Mouse (Mus musculus): ENCODE data around the gene Cyth1.

The Cyth1 gene

GRCm38 (mm10) chr11:118253447-118254158 lies 5.2 kb upstream of the Cyth1 start:
- DNase-seq, result peak in 1 of 2 experiments; percentile 23

GRCm38 (mm10) chr11:118249012-118249383 lies 606 bp upstream of the Cyth1 start:
- DNase-seq, result no peak

DNA sequence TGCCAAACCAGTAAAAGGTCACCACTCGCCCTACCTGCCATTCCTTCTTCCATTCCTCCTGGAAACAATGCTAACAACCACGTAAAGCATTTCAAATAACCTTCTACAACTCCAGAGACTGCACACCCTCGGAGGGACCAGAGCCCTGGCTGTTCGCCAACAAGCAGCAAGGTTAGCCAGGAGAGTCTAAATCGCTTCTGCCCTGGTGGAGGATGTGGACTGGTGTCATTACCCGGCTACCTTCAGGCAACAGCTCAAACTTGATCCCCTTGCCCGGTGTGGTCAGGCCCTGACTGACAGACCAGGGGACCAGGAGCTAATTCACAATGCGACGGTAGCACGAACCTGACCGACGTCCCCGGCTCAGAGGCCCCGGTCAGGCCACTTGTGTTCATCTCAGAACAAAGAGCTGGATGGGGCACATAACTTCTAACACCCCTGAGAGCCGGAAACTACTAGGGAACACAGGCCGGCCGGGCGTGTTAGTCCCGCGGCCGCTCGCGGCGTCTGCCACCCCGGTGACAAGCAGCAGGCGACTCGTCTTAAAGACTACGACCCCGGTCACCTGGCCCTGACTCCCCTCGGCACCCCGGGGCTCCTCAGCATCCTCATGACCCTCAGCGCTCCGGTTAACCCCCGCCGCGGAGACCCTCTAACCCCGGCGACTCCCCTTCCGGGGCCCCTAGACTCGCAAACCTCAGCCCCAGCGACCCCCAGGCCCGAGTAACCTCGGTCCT lies 865 bp downstream of the Cyth1 start:
- DNase-seq, result peak; percentile 72 to 83

- DNase-seq, result peak in 1 of 2 experiments; percentile 20
Measured at GRCm38 (mm10) chr11:118246724-118247123, 1.7 kb downstream of the Cyth1 start.

DNA sequence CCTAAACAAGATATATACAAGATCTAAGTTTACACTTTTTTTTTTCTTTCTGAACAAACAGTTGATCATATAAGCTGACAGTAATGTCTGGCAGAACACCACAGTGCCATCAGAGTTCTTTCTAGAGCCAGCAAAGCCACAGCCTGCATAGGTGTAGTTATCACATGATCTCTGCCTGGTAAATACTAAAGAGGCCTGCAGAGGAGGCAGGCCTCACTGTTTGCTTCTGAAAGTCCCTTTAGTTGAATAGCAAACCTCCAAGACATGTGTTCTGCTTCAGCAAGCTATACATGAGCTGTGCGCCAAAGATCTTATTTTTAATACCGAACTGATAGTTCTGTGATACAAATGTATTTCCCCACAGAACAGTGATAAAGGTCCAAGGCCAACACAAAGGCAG lies 3.3 kb downstream of the Cyth1 start:
- no peak for DNase-seq

DNA sequence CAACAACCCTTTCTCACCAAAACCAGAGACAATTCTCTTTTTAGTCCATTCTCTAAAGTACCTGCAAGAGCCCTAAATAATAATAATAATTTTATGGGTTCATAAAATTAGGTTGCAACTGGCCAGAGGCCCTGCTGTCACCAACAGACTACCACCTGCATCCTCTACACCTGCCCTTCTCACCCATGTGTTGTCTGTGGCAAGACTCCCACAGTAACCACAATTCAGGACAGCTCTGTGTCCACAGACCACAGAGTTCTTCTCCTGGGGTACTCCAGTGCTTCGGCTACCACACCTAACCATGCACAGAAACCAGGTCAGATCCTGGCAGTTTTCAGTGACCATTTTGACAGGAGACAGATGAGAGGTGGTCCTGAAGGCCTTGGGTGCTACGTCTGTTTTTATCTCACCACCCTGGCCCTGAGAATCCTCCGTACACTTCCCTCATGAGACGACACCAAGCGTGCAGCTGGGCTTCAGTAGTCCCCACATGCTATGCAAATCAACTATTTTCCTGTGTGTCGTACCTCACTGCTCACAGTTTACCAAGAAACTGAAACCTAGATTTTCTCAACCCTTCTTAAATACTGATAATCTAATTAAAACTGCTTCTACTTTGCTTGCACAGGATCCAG lies 4.6 kb downstream of the Cyth1 start:
- DNase-seq, result no peak

DNA sequence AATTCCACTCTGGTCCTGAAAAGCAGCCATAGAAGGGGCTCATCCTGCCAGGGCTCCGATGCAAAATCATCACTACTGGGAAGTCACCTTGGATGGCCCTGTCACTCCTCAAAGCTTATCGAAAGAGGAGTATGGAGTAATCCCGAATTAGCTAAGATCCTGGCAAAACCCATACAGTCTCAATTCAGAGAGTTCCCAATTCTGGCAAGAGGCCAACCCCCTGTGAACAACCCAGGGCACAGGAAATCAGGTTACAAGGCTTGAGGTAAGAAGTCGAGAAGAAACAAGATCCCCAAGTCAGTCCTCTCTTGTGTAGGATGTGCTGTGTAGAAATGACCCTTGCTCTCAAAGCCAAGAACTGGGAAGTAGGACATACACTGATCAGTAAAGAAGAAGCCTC lies 5.9 kb downstream of the Cyth1 start:
- DNase-seq, result peak in 1 of 2 experiments; percentile 22

DNA sequence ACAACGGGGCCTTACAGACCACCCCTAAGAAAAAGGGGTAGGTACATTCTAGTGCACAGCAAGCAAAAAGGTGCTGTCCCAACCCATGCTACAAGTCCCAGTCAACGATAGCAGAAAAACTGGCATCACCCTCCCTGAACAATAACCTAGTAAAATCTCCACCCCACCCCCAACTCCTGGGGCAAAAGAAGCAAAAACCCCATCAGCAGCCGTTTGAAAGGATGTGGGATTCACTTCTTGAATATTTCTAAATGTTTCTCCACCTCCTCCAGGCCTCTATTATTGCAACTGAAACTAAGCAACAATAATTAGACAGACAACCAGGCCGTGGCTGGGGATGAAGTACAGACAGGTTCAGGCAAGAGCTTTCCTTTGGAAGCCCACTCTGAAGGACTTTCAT lies 8.0 kb downstream of the Cyth1 start:
- no peak for DNase-seq

DNA sequence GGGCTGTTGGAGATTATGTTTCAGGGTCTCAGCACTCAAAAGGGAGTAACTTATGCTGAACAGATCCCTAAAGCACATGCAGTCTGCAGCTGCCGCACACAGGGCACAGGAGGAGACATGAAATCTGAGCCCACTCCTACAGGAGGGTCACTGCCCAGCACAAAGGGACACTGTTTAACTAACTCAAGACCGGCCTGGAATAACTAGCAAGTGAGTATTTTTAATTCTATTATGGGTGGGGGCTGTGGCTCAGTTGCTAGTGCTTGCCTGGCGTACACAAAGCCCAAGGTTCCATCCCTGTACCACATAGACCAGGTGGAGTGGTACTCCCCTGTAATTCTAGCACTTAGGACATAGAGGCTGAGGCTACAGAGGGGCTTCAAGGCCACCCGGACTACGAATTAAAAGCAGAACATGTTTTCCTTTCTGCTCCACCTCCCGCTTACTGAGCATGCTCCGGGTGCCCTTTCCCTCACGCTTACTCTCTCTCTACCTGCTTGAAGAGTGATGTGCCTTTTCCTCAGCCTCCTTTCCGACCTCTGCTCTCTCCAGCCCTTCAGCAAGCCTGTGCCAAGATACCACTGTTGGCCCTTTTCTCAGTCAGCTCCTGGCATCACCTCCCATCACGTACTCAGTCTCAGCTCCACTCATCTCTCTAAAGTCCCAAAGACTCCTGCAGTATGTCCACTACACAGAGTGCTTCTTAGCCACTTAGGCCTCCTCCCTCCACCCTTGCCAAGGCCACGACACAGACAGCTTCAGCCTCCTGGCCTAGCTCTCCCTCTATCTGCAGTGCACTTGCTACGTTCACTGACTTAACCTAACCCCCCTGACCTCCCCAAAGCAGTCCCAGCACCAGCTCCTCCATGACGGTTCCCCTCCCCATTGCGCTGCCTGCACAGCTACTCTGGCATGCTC lies 8.9 kb downstream of the Cyth1 start:
- DNase-seq, result peak; percentile 28 to 54

- DNase-seq, result peak; percentile 36 to 53
Measured at GRCm38 (mm10) chr11:118236520-118237190, 11.7 kb downstream of the Cyth1 start.

DNA sequence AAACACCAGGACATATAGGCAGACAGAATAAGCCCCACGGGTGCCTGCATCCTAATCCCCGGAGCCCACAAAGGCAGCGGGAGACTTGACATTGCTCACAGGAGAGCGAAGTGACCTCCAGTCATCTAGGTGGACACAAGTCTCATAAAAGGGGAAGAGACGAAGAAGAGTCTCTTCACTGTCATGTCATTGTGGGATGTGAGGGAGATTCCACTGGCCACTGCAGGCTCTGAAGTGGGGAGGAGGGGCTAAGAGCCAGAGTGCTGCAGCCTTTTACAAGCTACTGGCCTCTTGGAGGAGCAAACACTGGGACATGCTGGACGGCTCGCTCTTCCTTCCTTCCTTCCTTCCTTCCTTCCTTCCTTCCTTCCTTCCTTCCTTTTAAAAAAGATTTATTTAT lies 13.5 kb downstream of the Cyth1 start:
- DNase-seq, result no peak

GRCm38 (mm10) chr11:118234500-118234899 lies 13.9 kb downstream of the Cyth1 start:
- DNase-seq, result no peak

DNA sequence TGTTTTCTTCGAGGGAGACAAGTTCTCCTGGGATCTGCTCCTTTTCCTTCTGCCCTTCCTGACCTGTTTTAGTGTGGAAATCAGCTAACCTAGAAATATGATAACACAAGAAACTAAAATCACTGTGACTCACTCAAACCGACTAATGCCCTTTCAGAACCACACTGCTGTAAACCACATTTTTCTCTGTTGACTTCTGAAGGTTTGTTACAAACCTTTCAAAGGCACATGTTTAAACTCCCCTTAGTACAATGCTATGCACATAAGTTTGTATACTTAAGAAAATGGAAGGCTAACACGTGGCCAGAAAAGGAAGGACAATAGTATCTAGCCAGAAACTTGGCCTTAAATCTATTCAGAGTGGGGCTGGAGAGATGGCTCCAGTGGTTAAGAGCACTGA lies 14.5 kb downstream of the Cyth1 start:
- no peak for DNase-seq

GRCm38 (mm10) chr11:118232314-118232831 lies 16.0 kb downstream of the Cyth1 start:
- DNase-seq, result peak; percentile 55 to 69

GRCm38 (mm10) chr11:118229941-118230340 lies 18.5 kb downstream of the Cyth1 start:
- no peak for DNase-seq

DNA sequence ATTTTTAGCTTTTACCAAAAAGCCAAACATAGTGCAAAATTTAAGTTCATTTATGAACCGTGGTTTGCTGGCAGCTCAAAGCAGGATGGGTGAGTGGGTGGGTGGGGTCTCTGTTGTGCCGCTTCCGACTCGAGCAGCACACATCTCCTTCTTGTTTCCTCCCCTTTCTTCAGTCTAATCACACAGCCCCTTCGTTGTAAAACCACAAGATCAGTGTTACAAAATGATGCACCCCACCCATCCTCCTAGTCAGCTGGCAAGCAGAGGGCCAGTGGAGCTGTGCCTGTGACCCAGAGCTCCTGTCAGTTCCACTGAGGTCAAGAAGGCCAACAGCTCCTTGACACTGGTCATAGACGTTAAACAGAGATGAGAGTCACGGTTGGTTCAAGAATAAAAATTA lies 20.7 kb downstream of the Cyth1 start:
- DNase-seq, result no peak

DNA sequence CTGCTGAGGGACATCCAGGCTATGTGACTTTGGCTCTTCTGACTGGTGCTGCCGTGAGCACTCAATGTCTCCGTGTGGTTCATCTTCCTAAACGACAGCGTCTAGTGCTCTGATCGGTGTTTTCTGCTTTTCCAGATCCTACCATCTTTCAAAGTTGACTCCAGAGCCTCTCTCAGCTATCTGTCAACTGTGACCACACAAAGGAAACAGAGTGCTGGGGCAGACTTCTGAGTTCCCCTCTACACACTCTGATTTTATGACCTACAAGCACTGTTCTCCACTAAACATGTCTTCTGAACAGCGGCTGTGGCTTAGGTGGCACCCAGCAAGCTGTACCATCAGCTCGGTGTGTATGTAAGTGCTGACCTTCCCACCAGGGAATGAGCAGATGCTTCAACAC lies 21.5 kb downstream of the Cyth1 start:
- DNase-seq, result no peak

DNA sequence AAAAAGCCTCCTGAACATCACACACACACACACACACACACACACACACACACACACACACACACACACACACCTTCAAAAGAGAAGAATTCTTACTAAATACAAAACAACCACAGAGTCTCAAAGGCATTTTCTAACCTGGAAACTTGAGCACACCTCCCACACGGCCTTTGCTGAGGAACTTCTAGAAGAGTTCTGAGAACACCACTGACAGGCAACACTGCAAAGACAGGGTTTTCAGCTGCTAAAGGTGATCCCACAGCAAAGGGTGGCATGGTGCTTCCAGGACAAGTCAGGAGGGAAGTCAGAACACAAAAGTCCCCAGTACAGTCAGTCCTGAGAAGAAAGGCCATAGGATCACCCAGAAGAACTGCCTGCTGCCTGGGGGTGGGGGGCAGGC lies 22.5 kb downstream of the Cyth1 start:
- DNase-seq, result no peak

GRCm38 (mm10) chr11:118225056-118225836 lies 23.1 kb downstream of the Cyth1 start:
- no peak for DNase-seq

DNA sequence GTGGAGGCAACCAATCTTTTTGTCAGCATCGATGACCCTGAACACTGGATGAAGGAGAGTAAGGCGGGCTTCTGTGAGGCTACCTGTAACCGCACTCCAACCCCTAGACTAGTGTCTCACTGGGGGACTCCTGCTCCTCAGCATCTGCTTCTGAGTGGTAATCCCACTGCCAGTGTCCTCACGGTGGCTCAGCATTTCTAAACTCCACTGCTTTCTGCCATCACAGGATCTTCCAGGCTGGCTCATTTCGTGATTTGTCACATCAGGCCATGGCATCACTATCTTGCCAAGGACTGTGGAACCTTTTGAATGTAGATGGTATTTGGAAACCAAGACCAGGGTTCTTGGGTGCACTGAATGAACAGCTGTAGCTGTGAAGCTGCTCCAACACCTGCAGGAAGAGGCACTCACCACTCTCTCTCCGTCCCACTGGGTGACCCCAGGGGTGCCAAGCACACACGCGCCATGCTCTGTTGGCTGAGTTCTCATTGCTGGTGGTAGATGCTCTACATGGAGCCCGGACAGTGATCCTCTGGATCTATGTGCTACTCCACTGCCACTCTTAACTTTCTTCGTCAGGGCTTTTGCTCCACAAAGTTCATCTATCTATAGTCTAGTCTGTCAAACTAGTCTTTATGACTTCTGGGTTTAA lies 24.9 kb downstream of the Cyth1 start:
- no peak for DNase-seq

DNA sequence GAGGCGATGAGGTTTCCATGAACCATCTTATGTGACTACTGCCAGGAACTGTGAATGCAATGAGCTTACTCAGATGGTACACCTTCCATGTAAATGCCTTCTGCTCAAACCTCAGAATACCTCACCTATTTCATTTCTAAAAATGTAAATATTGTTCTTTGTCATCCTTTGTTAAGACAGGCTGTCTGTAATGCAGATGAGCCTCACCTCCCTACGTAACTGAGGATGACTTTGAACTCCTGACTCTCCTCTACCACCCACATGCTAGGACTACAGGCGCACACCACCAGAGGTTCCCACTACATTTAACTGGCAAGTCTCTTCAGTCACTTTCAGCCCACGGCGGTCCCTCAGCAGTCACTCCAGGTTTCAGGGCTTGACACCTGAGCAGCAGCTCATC lies 25.5 kb downstream of the Cyth1 start:
- DNase-seq, result no peak
